Mouse (Mus musculus): Measurements from ENCODE around the gene Slc38a3. TPM values are rescaled to one million over a fixed set of nuclear protein-coding genes. Genes with fewer than 3 reads are reported as not detected.

Gene Slc38a3
- polyA plus RNA-seq, 1 experiment from 2014 or later, result 2.8 TPM

DNA sequence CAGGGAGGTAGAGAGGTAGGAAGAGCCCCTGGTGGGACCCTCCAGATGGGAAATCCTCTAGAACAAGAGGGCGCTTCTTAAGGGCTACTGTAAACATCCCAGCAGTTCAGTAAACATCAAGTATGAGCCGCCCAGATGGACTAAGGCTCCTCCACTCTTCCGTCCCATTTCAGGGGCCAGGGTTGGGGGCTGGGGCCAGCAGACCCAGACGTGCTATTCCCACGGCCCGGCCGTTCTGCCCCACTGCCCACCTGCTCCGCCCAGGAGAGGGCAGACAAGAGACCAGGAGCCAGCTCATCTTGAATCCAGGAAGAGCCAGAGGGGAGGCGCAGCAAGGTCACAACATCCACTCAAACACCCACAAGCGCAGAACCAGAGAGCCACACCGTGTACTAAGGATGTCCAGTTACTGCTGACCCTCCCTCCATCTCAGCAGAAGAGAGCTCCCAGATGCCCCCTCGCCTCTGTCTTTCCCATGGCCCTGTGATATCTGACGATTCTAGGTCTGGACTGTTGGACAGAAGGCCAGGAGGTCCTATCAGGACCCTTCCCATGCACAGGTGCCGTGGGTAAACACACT lies 29.4 kb upstream of the Slc38a3 start:
- Histone ChIP-seq H3K27me3 (ENCODE audit: control insufficient read depth, insufficient read depth, low read length) (no peaks in the 10 kb centered on the region), H3K9me3 (replicated peaks; ENCODE audit: control insufficient read depth, low read length) (no peaks in the 10 kb centered on the region), H3K4me3 (ENCODE audit: low read depth, low read length) (no peak overlapping the region), H3K36me3 (ENCODE audit: control insufficient read depth, insufficient read depth, low read length) (no peaks in the 10 kb centered on the region), H3K27ac (ENCODE audit: low read depth, low read length) (no peak overlapping the region; the same call in 1 of the 2 replicates), H3K4me2 (0 out of 2 replicates have a peak overlapping the region, but pooled peaks have one; percentile 11), H3K9ac (ENCODE audit: low read depth, low read length) (no peak overlapping the region), H3K4me1 (ENCODE audit: control insufficient read depth, insufficient read depth, low read length) (peaks cover 41% of the 10 kb centered on the region)
- no peak for ATAC-seq (replicated peaks; ENCODE audit: insufficient number of reproducible peaks, low FRiP score, low TSS enrichment)
- 23% methylated on average over 14 of the region's 14 CpGs for WGBS (ENCODE audit: insufficient replicate concordance)

DNA sequence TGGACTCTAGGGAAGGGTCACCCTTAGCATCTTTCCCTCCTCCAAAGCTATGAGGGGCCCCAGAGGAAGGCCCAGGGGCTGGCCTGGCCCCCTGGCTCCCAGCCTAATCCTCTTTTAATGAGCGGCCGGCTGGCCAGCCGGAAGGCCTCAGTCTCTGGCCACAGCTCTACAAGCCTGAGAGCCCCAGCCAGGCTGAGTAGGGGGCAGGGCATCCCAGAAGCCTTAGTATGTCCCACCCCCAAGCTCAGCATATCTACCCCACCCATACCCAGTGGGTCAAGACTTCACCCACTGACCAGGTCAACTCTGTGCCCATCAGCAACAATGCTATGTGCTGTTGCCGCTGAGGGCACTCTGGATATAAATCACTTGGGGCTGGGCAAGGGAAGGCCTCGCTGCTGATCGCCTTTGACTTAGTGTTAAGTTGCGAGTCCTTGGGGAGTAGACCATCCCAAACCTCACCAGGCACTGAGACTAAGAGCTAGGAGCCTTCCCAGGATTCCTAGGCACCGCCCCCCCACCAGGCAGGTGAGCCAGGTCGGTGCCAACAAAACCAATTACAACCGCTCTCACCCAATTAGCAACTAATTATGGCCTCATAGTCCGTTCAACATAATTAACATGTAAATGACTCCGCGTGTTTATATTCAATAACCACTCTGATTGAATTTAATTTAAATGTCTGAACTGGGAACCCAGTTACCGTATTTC lies 28.6 kb upstream of the Slc38a3 start:
- ATAC-seq (replicated peaks; ENCODE audit: insufficient number of reproducible peaks, low FRiP score, low TSS enrichment), result no peak
- peaks cover 41% of the 10 kb centered on the region for H3K4me1 ChIP-seq (ENCODE audit: control insufficient read depth, insufficient read depth, low read length)
- H3K9me3 ChIP-seq (replicated peaks; ENCODE audit: control insufficient read depth, low read length), result no peaks in the 10 kb centered on the region
- 38% methylated on average over 14 of the region's 14 CpGs for WGBS (ENCODE audit: insufficient replicate concordance)
- H3K36me3 ChIP-seq (ENCODE audit: control insufficient read depth, insufficient read depth, low read length), result no peaks in the 10 kb centered on the region
- peak overlapping the region; percentile 50; the same call in 1 of the 2 replicates for H3K9ac ChIP-seq (ENCODE audit: low read depth, low read length)
- H3K27ac ChIP-seq (ENCODE audit: low read depth, low read length), result no peak overlapping the region
- H3K4me3 ChIP-seq (ENCODE audit: low read depth, low read length), result no peak overlapping the region
- H3K27me3 ChIP-seq (ENCODE audit: control insufficient read depth, insufficient read depth, low read length), result no peaks in the 10 kb centered on the region
- H3K4me2 ChIP-seq, result no peak overlapping the region

DNA sequence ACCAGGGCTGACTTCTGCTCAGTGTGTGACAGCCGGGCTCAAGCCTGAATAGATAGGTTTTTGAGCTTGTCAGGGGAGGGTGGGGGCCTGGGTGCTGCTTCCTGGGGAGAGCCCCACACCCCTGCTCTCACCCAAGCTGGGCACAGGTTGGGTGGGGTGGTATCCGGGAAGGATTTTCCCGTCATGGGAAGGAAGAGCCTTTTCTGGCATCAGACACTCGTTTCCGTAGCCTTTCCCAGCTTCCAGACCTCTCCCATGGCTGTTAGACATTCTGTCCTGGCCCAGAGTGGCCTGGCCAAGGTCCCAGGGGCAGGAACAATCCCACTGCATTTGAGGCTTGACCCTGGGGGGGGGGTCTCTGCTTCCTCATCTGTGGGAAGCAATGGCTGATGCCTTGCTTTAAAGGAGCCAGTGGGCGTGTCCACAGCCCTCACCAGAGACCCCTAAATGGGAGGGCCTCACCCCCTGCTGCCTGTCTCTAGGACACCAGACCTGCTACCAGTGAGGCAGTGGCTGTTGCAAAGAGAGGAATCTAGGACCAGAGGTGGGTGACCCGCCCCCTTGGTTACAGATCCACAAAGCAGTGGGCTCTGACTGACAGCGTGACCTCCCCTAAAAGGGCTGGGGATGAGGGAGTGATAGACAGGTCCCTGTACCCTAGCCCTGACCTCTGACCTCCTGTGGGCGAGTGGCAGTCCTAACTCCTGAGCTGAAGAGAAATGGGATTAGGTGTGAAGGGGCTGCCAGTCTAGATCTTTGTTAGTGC lies 27.7 kb upstream of the Slc38a3 start:
- no peak for ATAC-seq (replicated peaks; ENCODE audit: insufficient number of reproducible peaks, low FRiP score, low TSS enrichment)
- Histone ChIP-seq H3K4me2 (no peak overlapping the region), H3K36me3 (ENCODE audit: control insufficient read depth, insufficient read depth, low read length) (0 out of 2 replicates have a peak, but pooled peaks cover 3% of the 10 kb centered on the region), H3K9me3 (replicated peaks; ENCODE audit: control insufficient read depth, low read length) (no peaks in the 10 kb centered on the region), H3K4me1 (ENCODE audit: control insufficient read depth, insufficient read depth, low read length) (peaks cover 46% of the 10 kb centered on the region), H3K4me3 (ENCODE audit: low read depth, low read length) (no peak overlapping the region), H3K27ac (ENCODE audit: low read depth, low read length) (0 out of 2 replicates have a peak overlapping the region, but pooled peaks have one; percentile 12), H3K27me3 (ENCODE audit: control insufficient read depth, insufficient read depth, low read length) (no peaks in the 10 kb centered on the region), H3K9ac (ENCODE audit: low read depth, low read length) (no peak overlapping the region)
- WGBS (ENCODE audit: insufficient replicate concordance), result 50% methylated on average over 9 of the region's 9 CpGs

DNA sequence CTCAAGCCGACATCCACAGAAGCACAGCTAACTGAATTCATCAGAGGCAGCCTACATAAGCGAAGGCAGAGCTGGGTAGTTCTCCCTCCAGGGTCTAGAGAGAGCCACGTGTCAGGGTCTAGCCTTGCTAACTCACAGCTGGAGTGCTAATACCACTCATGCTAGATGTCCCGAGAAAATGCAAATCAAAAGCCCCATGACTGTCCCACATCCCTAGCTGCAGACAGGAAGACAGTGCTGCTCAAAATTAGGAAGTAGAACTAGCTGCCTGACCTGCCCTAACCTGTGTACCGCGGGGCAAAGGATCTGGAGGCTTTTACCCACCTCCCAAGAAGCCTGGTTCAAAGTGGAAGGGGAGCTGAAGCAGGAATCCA lies 26.8 kb upstream of the Slc38a3 start:
- H3K9ac ChIP-seq (ENCODE audit: low read depth, low read length), result no peak overlapping the region
- peaks cover 46% of the 10 kb centered on the region for H3K4me1 ChIP-seq (ENCODE audit: control insufficient read depth, insufficient read depth, low read length)
- H3K4me3 ChIP-seq (ENCODE audit: low read depth, low read length), result no peak overlapping the region
- 0 out of 2 replicates have a peak, but pooled peaks cover 3% of the 10 kb centered on the region for H3K36me3 ChIP-seq (ENCODE audit: control insufficient read depth, insufficient read depth, low read length)
- H3K27ac ChIP-seq (ENCODE audit: low read depth, low read length), result no peak overlapping the region
- no peak overlapping the region for H3K4me2 ChIP-seq
- H3K27me3 ChIP-seq (ENCODE audit: control insufficient read depth, insufficient read depth, low read length), result no peaks in the 10 kb centered on the region
- ATAC-seq (replicated peaks; ENCODE audit: insufficient number of reproducible peaks, low FRiP score, low TSS enrichment), result no peak
- 37% methylated on average over 6 of the region's 6 CpGs for WGBS (ENCODE audit: insufficient replicate concordance)
- H3K9me3 ChIP-seq (replicated peaks; ENCODE audit: control insufficient read depth, low read length), result no peaks in the 10 kb centered on the region

DNA sequence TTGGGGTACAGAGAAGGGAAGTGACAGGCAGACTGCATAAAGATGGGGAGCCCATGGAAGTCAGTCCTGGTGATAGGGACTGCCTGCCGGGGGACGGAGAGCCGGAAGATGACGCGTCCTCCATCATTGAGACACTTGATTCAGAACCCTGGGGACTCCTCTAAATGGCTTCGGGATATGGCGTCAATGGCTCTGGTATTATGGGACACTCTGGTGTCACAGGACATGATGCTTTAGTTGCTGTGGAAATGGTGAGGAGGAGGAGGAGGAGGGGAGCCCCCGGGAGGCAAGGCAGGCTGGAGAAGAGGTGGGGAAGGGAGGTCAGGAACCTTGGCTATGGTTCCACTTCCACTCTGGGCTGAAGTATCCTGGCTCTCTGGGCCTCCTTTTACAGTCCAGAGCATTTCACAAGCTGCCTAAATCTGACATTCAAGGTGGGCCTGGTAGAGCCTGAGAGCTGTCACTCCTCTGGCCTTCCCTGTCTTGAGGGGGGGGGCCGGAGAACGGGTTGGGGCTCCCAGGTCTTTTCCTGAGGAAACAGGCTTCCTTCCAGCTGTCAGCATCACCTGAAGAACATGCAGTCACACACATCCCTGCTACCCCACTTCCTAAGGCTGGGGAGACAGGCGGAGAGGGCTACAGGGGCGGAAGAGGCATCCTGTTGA lies 26.2 kb upstream of the Slc38a3 start:
- no peak overlapping the region for H3K4me2 ChIP-seq
- no peaks in the 10 kb centered on the region for H3K9me3 ChIP-seq (replicated peaks; ENCODE audit: control insufficient read depth, low read length)
- WGBS (ENCODE audit: insufficient replicate concordance), result 81% methylated on average over 12 of the region's 12 CpGs
- no peak overlapping the region for H3K9ac ChIP-seq (ENCODE audit: low read depth, low read length)
- no peak overlapping the region for H3K27ac ChIP-seq (ENCODE audit: low read depth, low read length)
- H3K36me3 ChIP-seq (ENCODE audit: control insufficient read depth, insufficient read depth, low read length), result 0 out of 2 replicates have a peak, but pooled peaks cover 3% of the 10 kb centered on the region
- H3K4me1 ChIP-seq (ENCODE audit: control insufficient read depth, insufficient read depth, low read length), result peaks cover 46% of the 10 kb centered on the region
- no peaks in the 10 kb centered on the region for H3K27me3 ChIP-seq (ENCODE audit: control insufficient read depth, insufficient read depth, low read length)
- ATAC-seq (replicated peaks; ENCODE audit: insufficient number of reproducible peaks, low FRiP score, low TSS enrichment), result no peak
- H3K4me3 ChIP-seq (ENCODE audit: low read depth, low read length), result no peak overlapping the region

DNA sequence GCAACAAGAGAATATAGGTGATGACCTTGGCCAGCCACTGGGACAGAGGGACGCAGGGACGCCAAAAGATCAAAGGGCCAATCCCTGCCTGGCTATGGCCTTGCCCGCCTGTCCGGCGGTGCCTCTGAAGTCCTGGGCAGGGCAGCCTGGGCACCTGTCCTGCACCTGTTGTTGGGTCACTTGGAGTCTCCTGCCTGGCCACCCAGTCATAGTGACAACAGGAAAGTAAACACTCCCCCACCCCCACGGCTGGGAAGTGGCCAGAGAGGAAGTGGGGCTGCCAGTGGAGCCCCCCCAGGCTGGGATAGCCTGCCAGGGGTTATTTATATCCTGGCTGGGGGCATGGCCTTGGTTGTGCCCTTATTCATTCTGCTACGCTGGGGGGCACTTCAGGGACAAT lies 25.3 kb upstream of the Slc38a3 start:
- no peak for ATAC-seq (replicated peaks; ENCODE audit: insufficient number of reproducible peaks, low FRiP score, low TSS enrichment)
- H3K4me2 ChIP-seq, result no peak overlapping the region
- no peaks in the 10 kb centered on the region for H3K27me3 ChIP-seq (ENCODE audit: control insufficient read depth, insufficient read depth, low read length)
- H3K9me3 ChIP-seq (replicated peaks; ENCODE audit: control insufficient read depth, low read length), result no peaks in the 10 kb centered on the region
- H3K27ac ChIP-seq (ENCODE audit: low read depth, low read length), result no peak overlapping the region
- H3K9ac ChIP-seq (ENCODE audit: low read depth, low read length), result no peak overlapping the region
- H3K36me3 ChIP-seq (ENCODE audit: control insufficient read depth, insufficient read depth, low read length), result 0 out of 2 replicates have a peak, but pooled peaks cover 3% of the 10 kb centered on the region
- peaks cover 44% of the 10 kb centered on the region for H3K4me1 ChIP-seq (ENCODE audit: control insufficient read depth, insufficient read depth, low read length)
- H3K4me3 ChIP-seq (ENCODE audit: low read depth, low read length), result no peak overlapping the region
- WGBS (ENCODE audit: insufficient replicate concordance), result 70% methylated on average over 7 of the region's 7 CpGs

DNA sequence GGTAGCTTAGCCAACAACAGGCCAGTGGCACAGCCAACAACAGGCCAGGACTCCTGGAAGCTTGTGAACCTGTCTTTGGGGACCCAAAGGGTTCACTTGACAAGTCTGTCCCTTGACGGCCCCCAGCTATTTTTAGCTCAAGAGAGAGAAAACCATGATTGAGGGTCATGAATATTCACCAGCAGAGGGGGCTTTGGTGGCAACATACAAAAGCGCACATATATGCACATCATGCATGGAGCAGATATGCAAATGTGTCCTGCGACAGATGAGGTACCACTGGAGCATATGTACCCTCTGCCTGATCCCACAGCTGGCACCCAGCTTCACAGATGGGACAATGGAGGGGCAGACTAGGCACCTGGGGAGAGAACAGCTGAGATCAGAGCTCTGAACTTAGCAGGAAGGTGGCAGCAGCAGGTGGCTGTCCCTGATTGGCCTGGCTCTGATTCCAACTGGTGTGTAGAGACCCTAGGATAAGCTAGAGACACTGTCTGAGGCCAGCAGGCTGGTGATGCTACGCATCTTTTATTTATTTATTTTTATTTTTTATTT lies 24.2 kb upstream of the Slc38a3 start:
- ATAC-seq (replicated peaks; ENCODE audit: insufficient number of reproducible peaks, low FRiP score, low TSS enrichment), result no peak
- Histone ChIP-seq H3K36me3 (ENCODE audit: control insufficient read depth, insufficient read depth, low read length) (0 out of 2 replicates have a peak, but pooled peaks cover 3% of the 10 kb centered on the region), H3K4me1 (ENCODE audit: control insufficient read depth, insufficient read depth, low read length) (peaks cover 34% of the 10 kb centered on the region), H3K9ac (ENCODE audit: low read depth, low read length) (no peak overlapping the region), H3K27me3 (ENCODE audit: control insufficient read depth, insufficient read depth, low read length) (no peaks in the 10 kb centered on the region), H3K4me2 (no peak overlapping the region; the same call in 1 of the 2 replicates), H3K9me3 (replicated peaks; ENCODE audit: control insufficient read depth, low read length) (no peaks in the 10 kb centered on the region), H3K27ac (ENCODE audit: low read depth, low read length) (no peak overlapping the region), H3K4me3 (ENCODE audit: low read depth, low read length) (no peak overlapping the region)
- WGBS (ENCODE audit: insufficient replicate concordance), result 65% methylated on average over 4 of the region's 4 CpGs

DNA sequence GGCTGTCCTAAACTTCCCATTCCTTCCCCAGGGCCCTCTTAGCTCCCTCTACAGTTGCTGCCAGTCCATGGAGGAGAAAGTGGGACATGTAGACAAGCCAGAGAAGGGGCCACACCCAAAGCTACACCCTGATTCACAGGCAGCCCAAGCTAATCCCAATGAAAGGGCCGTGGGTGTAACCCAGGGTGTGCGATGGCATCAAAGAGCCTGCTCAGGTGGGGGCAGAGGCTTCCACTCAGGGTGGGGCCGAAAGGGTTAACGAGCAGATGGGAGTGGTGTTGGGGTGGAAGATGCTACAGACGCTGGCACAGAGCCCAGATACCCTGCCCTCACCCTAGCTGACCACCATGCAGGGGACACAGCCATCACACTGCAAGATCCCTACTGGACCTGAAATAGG lies 23.5 kb upstream of the Slc38a3 start:
- WGBS (ENCODE audit: insufficient replicate concordance), result 73% methylated on average over 5 of the region's 5 CpGs
- ATAC-seq (replicated peaks; ENCODE audit: insufficient number of reproducible peaks, low FRiP score, low TSS enrichment), result no peak
- Histone ChIP-seq H3K4me1 (ENCODE audit: control insufficient read depth, insufficient read depth, low read length) (peaks cover 28% of the 10 kb centered on the region), H3K9ac (ENCODE audit: low read depth, low read length) (no peak overlapping the region), H3K36me3 (ENCODE audit: control insufficient read depth, insufficient read depth, low read length) (0 out of 2 replicates have a peak, but pooled peaks cover 3% of the 10 kb centered on the region), H3K4me3 (ENCODE audit: low read depth, low read length) (no peak overlapping the region), H3K9me3 (replicated peaks; ENCODE audit: control insufficient read depth, low read length) (no peaks in the 10 kb centered on the region), H3K4me2 (no peak overlapping the region), H3K27ac (ENCODE audit: low read depth, low read length) (no peak overlapping the region), H3K27me3 (ENCODE audit: control insufficient read depth, insufficient read depth, low read length) (no peaks in the 10 kb centered on the region)
